13 mouse cellular contexts compared by ENCODE assay signal in the genomic region with DNA sequence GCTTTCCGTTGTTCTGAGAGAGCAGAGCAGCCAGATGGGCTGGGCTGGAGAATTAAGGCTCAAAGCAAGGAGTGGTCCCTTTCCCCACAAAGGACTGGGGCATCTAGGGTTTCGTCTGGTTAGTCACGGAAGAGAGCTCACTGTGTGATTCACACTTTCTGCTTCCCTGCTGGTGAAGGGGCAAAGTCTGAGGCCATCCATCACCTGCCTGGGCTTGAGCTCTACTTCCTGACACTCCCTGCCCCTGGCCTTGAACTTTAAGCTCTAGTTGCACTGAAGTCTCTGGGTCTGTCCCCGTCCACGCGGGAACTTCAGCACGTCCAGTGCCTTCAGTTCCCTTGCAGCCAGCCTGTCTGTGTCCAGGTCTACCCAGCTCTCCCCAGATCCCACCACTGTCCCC. TPM values are rescaled to one million over a fixed set of nuclear protein-coding genes. Genes with fewer than 3 reads are reported as not detected.
DNase-seq lines count a peak whose midpoint lies in the region; ATAC-seq and TF ChIP-seq lines count a peak whose summit lies in the region.
"Had no signal": no experiment of that assay in that cellular context is flagged by ENCODE, and none has a peak within 500 bp of the region (broad histone marks: within the 10 kb centered on the region; RNA-seq: fewer than 3 reads in every experiment).

No protein-coding gene starts in this region.

- DNase-seq in liver, postnatal 0 days = no peak
- no peak for DNase-seq in liver
- peak; percentile 27 for DNase-seq in fibroblast of lung, adult 2 months (ENCODE audit: low read depth)
- DNase-seq in yolk sac, embryonic 10.5 days (ENCODE audit: low spot score) = peak; percentile 81
- DNase-seq in cerebellum, adult 8-10 months = no peak
- DNase-seq in adipocyte (ENCODE audit: low spot score) = no peak
- DNase-seq: lung, postnatal 10 days; midbrain, embryonic 14.5 days; right cerebral cortex, adult 18-20 months; thymus, postnatal 25 days had no signal

- no peaks in the 10 kb centered on the region for H3K27me3 ChIP-seq in liver, postnatal 0 days (ENCODE audit: insufficient read depth, low read length)
- no peaks in the 10 kb centered on the region for H3K27me3 ChIP-seq in kidney, embryonic 16.5 days (ENCODE audit: insufficient read depth, low read length)
- H3K27me3 ChIP-seq: CH12.LX had no signal

- WGBS in liver, postnatal 0 days (ENCODE audit: insufficient replicate concordance) = 41% methylated on average over 7 of the region's 7 CpGs
- whole genome bisulfite sequencing in kidney, embryonic 16.5 days = 13% methylated on average over 7 of the region's 7 CpGs

- H3K4me1 ChIP-seq in liver, postnatal 0 days (ENCODE audit: insufficient read depth) = peaks cover 16% of the 10 kb centered on the region
- H3K4me1 ChIP-seq in kidney, embryonic 16.5 days (ENCODE audit: insufficient read depth, low read length) = peaks cover 31% of the 10 kb centered on the region

- no peak overlapping the region for H3K9ac ChIP-seq in liver, postnatal 0 days (replicated peaks)
- peak overlapping the region; percentile 72 for H3K9ac ChIP-seq in kidney, embryonic 16.5 days (replicated peaks; ENCODE audit: low read length)
- H3K9ac ChIP-seq: neural tube, embryonic 13.5 days had no signal

- no peak overlapping the region for H3K4me2 ChIP-seq in liver, postnatal 0 days (ENCODE audit: low read depth, low read length)
- H3K4me2 ChIP-seq in kidney, embryonic 16.5 days (replicated peaks; ENCODE audit: low read depth, low read length) = peak overlapping the region; percentile 61

- H3K27ac ChIP-seq in liver, postnatal 0 days (ENCODE audit: low read depth) = no peak overlapping the region
- H3K27ac ChIP-seq in kidney, embryonic 16.5 days (ENCODE audit: low read length) = peak overlapping the region; percentile 94
- H3K27ac ChIP-seq: neural tube, embryonic 13.5 days had no signal

- no peak for TF ChIP-seq EP300 in liver, postnatal 0 days (IDR thresholded peaks at IDR 0.05; ENCODE audit: low read depth)

- H3K4me3 ChIP-seq in liver, postnatal 0 days (ENCODE audit: low read depth, low read length) = no peak overlapping the region
- no peak overlapping the region for H3K4me3 ChIP-seq in kidney, embryonic 16.5 days (ENCODE audit: low read length)

- peak; percentile 62 for ATAC-seq in liver, postnatal 0 days
- ATAC-seq in kidney, embryonic 16.5 days (ENCODE audit: low FRiP score, low TSS enrichment) = peak; percentile 83

- peaks cover 6% of the 10 kb centered on the region; the same call in 1 of the 2 replicates for H3K36me3 ChIP-seq in liver, postnatal 0 days (replicated peaks; ENCODE audit: insufficient read depth, low read length)
- no peaks in the 10 kb centered on the region for H3K36me3 ChIP-seq in kidney, embryonic 16.5 days (ENCODE audit: insufficient read depth, low read length)
- H3K36me3 ChIP-seq: neural tube, embryonic 13.5 days had no signal

- no peak for TF ChIP-seq CTCF in liver, postnatal 0 days (IDR thresholded peaks at IDR 0.05; ENCODE audit: low read depth)

- H3K9me3 ChIP-seq in liver, postnatal 0 days (ENCODE audit: low read length) = no peaks in the 10 kb centered on the region
- H3K9me3 ChIP-seq in kidney, embryonic 16.5 days (ENCODE audit: low read length) = no peaks in the 10 kb centered on the region
- H3K9me3 ChIP-seq: neural tube, embryonic 13.5 days had no signal

RNA-seq across cellular contexts. Expression of a gene that starts 22.8 kb away (rescaled TPM):
- 3.2 and 3.3 TPM in 2 replicates for polyA plus RNA-seq in liver, postnatal 0 days (2015; fragmentation: Nextera tagmentation; extraction: Ambion mirVana)
- 17.8 and 18.7 TPM in 2 replicates for polyA plus RNA-seq in kidney, embryonic 16.5 days (2015; fragmentation: Nextera tagmentation; extraction: Ambion mirVana)

Comparison
In these comparisons a context has a peak if more than half of its experiments do, and no peak if none do; other contexts are left out.
1. DNase-seq: peak in fibroblast of lung, adult 2 months (single experiment) and yolk sac, embryonic 10.5 days (single experiment); none in liver, postnatal 0 days (single experiment), liver (single experiment), cerebellum, adult 8-10 months (single experiment) and adipocyte (single experiment).